Mouse (Mus musculus) embryonic fibroblast, embryonic 13.5 days (primary cell): Measurements from ENCODE around the gene Zyx. TPM values are rescaled to one million over a fixed set of nuclear protein-coding genes. Genes with fewer than 3 reads are reported as not detected.
A peak's percentile ranks its signal among the peaks of the same experiment; 100 is the strongest.

Source experiments
- H3K27ac ChIP-seq: 2 replicates; pipeline ENCODE4 v1.5.1; 2012; ENCODE audit warnings: low read length, control low read depth, inconsistent platforms; ENCODE audit not compliant: insufficient read depth
- H3K4me1 ChIP-seq: 2 replicates; pipeline ENCODE4 v1.6.1; 2011; ENCODE audit warnings: low read length; ENCODE audit not compliant: control insufficient read depth, insufficient read depth
- H3K4me3 ChIP-seq: 2 replicates; pipeline ENCODE4 v1.5.1; 2011; ENCODE audit warnings: mild to moderate bottlenecking, control low read depth, low read length; ENCODE audit not compliant: insufficient read depth
- CTCF ChIP-seq: IDR thresholded peaks from 2 replicates; pipeline ENCODE4 v1.5.1; 2011; ENCODE audit warnings: mild to moderate bottlenecking, control low read depth, low read length, moderate library complexity, borderline replicate concordance; ENCODE audit not compliant: insufficient read depth
- POLR2A ChIP-seq: IDR thresholded peaks from 2 replicates; pipeline ENCODE4 v1.6.1; 2011; ENCODE audit warnings: low read depth, mild to moderate bottlenecking, control low read depth, low read length, moderate library complexity
- polyA plus RNA-seq: library from polyadenylated mRNA; stranded (reverse); fragments of >200 nt; gene quantifications from 2 replicates; pipeline ENCODE4 v1.2.4, GENCODE M21; 2011; ENCODE audit warnings: low read depth; ENCODE audit not compliant: missing spikeins, insufficient read length

Gene Zyx
- polyA plus RNA-seq, 1 experiment, result 250 TPM

DNA sequence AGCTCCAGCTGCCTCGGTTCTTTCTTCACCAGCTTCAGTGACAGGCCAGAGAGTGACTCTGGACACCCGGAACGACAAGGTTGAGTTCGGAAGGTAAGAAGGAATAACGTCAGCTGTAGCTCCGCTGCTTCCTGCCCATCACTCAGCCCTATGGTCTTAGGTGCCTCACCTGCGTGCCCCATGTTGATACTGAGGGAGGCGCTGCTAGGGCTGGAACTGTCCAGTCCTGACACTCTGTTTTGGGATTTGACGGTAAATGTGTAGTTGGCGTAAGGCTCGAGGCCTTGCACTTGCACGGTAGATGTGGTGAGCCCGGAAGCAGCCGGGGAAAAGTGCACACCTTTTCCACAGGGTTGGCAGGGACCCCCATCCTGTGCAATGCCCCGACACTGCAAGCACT, 15.2 kb downstream of the Zyx start:
- Histone ChIP-seq H3K4me3 (no peak overlapping the region), H3K27ac (no peak overlapping the region), H3K4me1 (no peaks in the 10 kb centered on the region; the same call in 1 of the 2 replicates)
- TF ChIP-seq POLR2A (no peak), CTCF (no peak)

DNA sequence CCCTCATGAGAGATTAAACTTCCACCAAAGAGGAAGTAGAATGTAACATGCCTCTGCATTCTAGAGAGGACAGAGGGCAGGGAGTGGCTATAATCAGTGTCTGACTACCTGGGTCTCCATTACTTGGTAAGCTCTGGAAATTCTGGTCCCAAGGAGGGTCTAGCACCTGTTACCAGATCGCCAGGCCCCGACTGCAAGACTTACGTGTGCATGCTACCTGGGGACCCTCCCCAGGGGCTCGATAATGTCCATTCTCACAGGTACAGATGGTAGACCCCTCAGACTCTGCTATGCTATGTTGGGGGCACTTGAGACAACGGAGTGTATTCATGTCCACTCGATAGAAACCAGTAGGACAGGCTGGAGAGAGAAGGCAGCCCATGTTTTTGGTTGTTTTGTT, 15.8 kb downstream of the Zyx start:
- TF ChIP-seq CTCF (no peak), POLR2A (no peak)
- peaks cover 2% of the 10 kb centered on the region; the same call in 1 of the 2 replicates for H3K4me1 ChIP-seq
- no peak overlapping the region for H3K27ac ChIP-seq
- H3K4me3 ChIP-seq, result no peak overlapping the region

DNA sequence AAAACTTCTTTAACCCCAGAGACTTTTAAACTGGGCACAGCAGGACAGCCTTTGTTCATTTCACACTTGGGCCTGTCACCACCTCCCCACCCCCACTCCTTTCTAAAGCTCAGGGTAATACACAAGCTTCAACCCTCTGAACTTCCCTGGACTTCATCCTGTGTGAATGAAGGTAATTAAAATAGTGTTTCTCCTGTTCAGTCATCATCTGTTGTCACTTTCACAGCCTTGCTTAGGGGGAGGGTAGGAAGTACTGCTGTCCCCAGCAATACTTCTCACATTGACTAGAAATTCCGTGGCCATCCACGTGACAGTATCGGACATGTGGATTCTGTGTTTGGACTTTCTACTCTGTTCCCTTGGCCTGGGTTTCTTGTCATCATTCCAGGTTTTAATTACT, 20.4 kb downstream of the Zyx start:
- no peak overlapping the region for H3K4me3 ChIP-seq
- 0 out of 2 replicates have a peak, but pooled peaks cover 11% of the 10 kb centered on the region for H3K4me1 ChIP-seq
- H3K27ac ChIP-seq, result no peak overlapping the region
- no peak for TF ChIP-seq POLR2A
- no peak for TF ChIP-seq CTCF

DNA sequence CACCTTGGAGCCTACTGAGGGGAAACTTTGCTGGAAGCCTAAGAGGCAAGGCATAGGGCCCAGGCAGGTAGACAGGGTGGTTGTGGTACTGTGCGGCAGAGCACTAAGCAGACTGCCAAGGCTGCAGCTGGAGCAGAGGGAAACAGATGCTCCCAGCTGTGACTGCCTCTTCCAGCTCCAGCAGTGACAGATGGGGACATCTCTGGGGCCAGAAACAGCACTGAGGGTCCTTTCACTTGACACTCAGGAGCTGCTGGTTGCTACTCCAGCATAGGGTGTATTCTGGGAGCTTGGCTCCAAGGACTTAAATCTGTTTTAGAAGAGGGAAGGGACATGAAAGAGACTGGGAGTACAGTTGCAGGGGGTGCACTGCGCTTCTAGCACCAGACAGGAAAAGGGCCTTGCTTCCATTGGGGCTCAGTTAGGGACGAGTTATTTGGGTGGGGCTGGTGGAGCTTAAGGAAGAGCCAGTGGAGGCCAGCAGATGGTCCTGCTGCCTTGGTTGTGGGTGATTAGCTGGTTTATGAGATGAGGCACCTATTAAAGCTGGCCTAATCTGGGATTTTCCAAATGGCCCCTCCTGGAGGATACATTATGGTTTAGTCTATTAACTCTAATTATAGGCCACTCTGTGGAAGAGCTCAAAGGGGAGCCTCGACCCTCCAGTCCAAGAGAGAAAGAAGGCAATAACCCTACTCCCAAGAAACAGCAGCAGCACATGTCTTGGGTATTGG, 21.4 kb downstream of the Zyx start:
- Histone ChIP-seq H3K27ac (no peak overlapping the region), H3K4me1 (peaks cover 16% of the 10 kb centered on the region; the same call in 1 of the 2 replicates), H3K4me3 (no peak overlapping the region)
- TF ChIP-seq CTCF, result no peak
- no peak for TF ChIP-seq POLR2A

DNA sequence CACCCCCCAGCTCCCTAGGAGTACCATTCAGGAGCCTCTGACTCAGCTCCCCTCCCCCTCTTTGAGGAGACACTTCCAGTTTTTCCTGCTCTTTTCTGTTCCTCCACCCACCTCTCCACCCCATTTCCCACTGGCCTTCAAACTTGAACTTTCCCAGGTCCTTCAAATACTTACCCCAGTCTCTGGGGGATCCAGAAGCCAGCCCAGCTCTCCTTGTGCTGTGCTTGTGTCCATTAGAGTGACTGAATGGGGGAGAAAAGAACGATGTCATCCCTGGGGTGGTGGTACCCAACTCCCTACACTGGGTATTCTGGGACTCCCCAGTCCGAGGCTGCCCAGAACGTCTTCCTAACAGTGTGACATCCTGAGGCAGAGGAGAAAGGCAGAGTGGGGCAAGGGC, 22.6 kb downstream of the Zyx start:
- Histone ChIP-seq H3K4me1 (peaks cover 16% of the 10 kb centered on the region; the same call in 1 of the 2 replicates), H3K4me3 (peak overlapping the region; percentile 2; the same call in 1 of the 2 replicates), H3K27ac (peak overlapping the region; percentile 5; the same call in 1 of the 2 replicates)
- TF ChIP-seq POLR2A, result no peak
- no peak for TF ChIP-seq CTCF

DNA sequence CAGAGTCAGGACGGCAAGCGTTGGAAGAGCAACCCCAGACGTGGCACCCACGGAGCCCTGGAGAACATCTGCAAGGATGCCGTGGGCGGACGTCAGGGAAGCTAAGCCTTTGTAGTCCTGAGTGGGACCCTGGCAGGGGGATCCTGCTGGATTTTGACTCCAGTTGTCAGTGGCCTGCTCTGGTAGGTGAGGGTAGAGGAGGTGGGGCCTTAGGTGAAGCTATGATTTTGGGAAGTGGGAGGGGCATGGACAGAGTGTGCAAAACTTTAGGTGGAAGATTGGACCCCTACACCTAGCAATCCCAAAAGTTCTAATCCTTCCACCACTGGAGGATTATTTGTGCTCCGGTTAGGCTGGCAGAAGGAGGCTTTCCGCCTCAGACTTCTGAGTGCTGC, 23.0 kb downstream of the Zyx start:
- TF ChIP-seq CTCF, result no peak
- Histone ChIP-seq H3K4me3 (peak overlapping the region; percentile 6), H3K4me1 (peaks cover 16% of the 10 kb centered on the region; the same call in 1 of the 2 replicates), H3K27ac (no peak overlapping the region)

DNA sequence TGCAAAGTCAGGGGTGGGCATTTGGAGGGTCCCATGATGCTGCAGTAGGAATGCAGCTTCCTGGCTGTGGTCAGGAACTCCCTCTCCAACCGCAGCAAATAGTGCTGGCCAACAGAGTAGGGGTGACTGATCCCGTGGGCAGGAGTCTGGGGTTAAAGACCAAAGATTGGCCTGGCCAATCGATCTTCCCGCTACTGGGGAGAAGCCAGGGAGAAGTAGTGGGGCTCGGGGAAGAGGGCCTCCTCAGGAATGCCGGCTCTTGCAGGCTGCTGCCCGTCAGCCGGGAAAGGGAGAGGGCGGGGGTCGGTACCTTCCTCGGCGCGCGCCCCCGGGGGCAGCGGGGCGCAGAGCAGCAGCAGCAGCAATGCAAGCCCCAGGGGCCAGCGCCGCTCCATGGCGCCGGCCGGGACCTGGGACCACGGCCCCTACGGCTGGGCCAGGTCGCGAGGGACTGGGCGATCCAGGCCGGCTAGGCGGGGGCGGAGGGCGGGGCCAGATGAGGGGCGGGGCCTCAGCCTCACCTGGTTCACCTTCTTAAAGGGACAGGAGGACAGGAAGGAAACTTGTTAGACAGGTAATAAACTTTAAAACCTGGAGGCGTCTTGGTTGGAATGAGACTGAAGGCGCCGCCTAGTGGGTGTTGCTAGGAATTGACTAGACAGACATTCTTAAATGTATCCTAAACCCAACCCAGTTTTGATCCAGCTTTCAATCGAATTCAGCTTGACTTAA, 23.6 kb downstream of the Zyx start, which contains the start of gene Epha1:
Gene Epha1 (minus strand): TSS at position 453 of the 732 bp plus-strand sequence.
- Histone ChIP-seq H3K27ac (peak within 1 kb of the TSS; percentile 28), H3K4me3 (peak within 1 kb of the TSS; percentile 24), H3K4me1 (peaks cover 16% of the 10 kb centered on the region; the same call in 1 of the 2 replicates)
- TF ChIP-seq POLR2A, result no peak
- TF ChIP-seq CTCF, result no peak

DNA sequence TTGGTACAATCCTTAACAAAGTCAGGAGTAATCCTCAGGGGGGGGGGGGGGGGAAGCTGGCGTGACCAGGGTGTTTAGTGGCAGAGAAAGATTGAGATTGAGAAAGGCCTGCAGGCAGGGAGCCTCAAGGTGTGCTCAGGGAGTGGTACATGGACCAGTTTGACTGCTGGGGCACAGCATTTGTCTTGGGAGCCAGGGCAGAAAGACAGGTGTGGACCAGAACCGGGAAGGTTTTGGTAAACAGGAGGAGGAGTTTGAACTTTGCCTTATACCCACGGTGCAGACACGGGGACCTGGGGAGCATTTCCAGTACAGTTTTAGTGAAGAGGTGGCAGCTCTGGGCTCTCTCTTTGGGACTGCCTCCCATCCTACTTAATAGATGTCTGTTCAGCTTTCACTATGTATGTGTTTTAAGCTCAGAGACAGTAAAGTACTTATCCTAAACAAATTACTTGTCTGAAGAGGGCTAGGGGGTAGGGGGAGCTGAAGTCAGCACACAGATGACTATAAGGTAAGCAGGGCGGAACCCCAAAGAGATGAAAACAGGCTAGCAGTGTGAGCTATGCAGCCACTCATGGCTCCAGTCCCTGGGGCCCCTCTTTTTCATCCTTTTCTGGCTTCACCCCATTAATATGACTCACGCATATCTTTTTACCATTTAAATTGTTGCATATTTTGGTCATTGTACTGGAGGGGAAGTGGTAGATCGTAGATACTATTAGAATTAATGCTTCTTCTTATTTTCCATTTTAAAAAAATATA, 24.4 kb downstream of the Zyx start:
- H3K4me3 ChIP-seq, result peak overlapping the region; percentile 24; the same call in 1 of the 2 replicates
- TF ChIP-seq POLR2A, result no peak
- TF ChIP-seq CTCF, result no peak
- H3K4me1 ChIP-seq, result peaks cover 16% of the 10 kb centered on the region; the same call in 1 of the 2 replicates
- peak overlapping the region; percentile 28 for H3K27ac ChIP-seq

DNA sequence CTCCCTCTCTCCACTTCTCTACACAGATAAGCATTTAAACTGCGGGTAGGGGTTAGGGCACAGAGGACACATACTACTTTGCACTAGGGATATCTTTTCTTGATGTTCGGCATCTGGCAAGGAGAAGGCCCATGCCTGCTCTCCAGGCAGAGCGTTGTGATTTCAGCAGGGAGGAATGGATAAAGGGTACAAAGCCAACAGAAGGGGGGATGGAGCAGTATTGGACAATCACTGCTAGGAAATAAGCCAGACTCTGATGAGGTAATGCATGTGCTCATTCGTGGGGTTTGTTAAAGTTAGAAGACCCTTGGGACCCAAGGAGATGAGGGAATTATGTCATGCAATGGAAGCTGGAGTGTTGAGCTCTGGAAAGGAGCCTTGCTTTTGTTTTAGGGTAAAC, 25.3 kb downstream of the Zyx start:
- no peak for TF ChIP-seq CTCF
- no peak for TF ChIP-seq POLR2A
- H3K4me1 ChIP-seq, result peaks cover 16% of the 10 kb centered on the region; the same call in 1 of the 2 replicates
- peak overlapping the region; percentile 30; the same call in 1 of the 2 replicates for H3K27ac ChIP-seq

More for the DNA sequence above, 25.3 kb downstream of the Zyx start:
- H3K4me3 ChIP-seq, result no peak overlapping the region
